Mouse (Mus musculus) neural tube, embryonic 15.5 days (tissue): ENCODE results near the gene Rufy4. TPM values are rescaled to one million over a fixed set of nuclear protein-coding genes. Genes with fewer than 3 reads are reported as not detected.

Source experiments
- ATAC-seq: fragments of 200-750 bp; cut with Nextera tagmentation; 2 replicates; pipeline ENCODE4 v1.8.0; 2017; ENCODE audit warnings: mild to moderate bottlenecking, moderate TSS enrichment, moderate library complexity; ENCODE audit not compliant: low FRiP score
- H3K27ac ChIP-seq: fragments of 300-500 bp; sonication (generic); replicated peaks from 2 replicates; pipeline ENCODE4 v1.5.1; 2015; ENCODE audit warnings: mild to moderate bottlenecking, inconsistent platforms
- H3K27me3 ChIP-seq: fragments of 300-500 bp; sonication (generic); replicated peaks from 2 replicates; pipeline ENCODE4 v1.6.1; 2015; ENCODE audit warnings: inconsistent platforms
- H3K36me3 ChIP-seq: fragments of 300-500 bp; sonication (generic); 2 replicates; pipeline ENCODE4 v1.6.1; 2015; ENCODE audit warnings: inconsistent platforms
- H3K4me1 ChIP-seq: fragments of 300-500 bp; sonication (generic); 2 replicates; pipeline ENCODE4 v1.6.1; 2015; ENCODE audit warnings: inconsistent platforms
- H3K4me2 ChIP-seq: fragments of 300-500 bp; sonication (generic); 2 replicates; pipeline ENCODE4 v1.6.1; 2015; ENCODE audit warnings: inconsistent platforms, mild to moderate bottlenecking, moderate library complexity
- H3K4me3 ChIP-seq: fragments of 300-500 bp; sonication (generic); replicated peaks from 2 replicates; pipeline ENCODE4 v1.5.1; 2015; ENCODE audit warnings: mild to moderate bottlenecking, inconsistent platforms
- H3K9ac ChIP-seq: fragments of 300-500 bp; sonication (generic); replicated peaks from 2 replicates; pipeline ENCODE4 v1.6.1; 2015; ENCODE audit warnings: mild to moderate bottlenecking, inconsistent platforms
- H3K9me3 ChIP-seq: fragments of 300-500 bp; sonication (generic); replicated peaks from 2 replicates; pipeline ENCODE4 v1.6.1; 2016; ENCODE audit warnings: inconsistent platforms
- WGBS: fragments of 180-500 bp; shearing (Covaris S2); methylation state at CpG from one replicate; pipeline ENCODE4 v1.1.7; 2015; ENCODE audit warnings: mixed read lengths; 5-methylcytosine and 5-hydroxymethylcytosine counted together
- polyA plus RNA-seq: library from polyadenylated mRNA; unstranded; fragments of >200 nt; fragmentation: Nextera tagmentation; extraction: Ambion mirVana; gene quantifications from 2 replicates; pipeline ENCODE4 v1.2.1, GENCODE M21; 2015

Gene Rufy4
- polyA plus RNA-seq, 1 experiment from 2014 or later, result 0.18 TPM

DNA sequence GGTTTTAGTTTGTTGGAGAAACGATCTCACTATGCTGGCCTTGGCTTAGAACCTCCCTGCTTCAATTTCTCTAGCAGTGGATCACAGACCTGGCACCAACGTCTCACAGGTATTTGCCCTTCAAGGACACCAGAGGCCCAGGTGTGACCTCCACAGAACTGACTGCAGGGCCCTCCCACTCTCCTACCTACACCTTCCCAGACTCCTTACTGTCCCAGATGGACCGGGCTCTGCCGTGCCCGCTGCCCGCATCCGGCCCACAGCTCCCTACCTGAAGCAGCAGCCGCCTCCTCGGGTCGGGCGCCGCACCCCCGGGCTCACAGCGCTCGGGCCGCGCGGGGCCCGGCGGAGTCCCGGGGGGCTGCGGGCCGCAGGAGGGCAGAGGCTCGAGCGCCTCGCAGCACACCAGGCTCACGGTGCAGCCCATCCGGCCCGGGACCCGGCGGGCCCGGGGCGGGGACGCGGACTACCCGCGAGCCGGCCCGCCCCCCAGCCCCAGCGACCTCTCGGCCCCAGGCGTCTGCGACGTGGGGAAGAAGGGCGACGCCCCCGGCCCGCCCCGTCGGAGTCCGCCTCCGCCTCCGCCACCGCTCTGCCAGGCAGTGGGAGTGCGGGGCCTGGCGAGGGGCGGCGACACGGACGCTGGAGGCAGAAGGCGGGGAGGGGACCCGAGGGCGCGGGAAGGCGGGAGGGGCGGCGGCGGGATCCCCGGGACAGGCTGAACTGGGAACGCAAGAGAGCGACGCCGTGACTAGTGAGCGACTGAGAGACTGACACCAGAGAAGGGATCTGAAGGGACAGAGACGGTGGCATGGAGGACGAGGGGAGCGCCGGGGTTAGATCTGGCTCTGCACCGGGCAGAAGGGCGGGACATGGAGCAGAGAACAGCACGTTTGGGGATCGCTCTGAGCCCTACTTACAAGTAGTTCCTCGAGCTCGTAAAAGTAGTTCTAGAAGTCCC lies 1.0 kb upstream of the Rufy4 start, which contains the start of gene Tns1:
Tns1 (minus strand) TSS at position 429 of the 961 bp plus-strand sequence.
- Histone ChIP-seq H3K36me3 (no peaks in the 10 kb centered on the region), H3K27ac (no peak within 1 kb of the TSS)

GRCm38 (mm10) chr1:74130883-74131659 lies 5.7 kb downstream of the Rufy4 start:
- no peak overlapping the region for H3K9ac ChIP-seq
- H3K9me3 ChIP-seq, result no peaks in the 10 kb centered on the region
- H3K4me3 ChIP-seq, result no peak overlapping the region
- ATAC-seq, result no peak
- H3K4me1 ChIP-seq, result no peaks in the 10 kb centered on the region
- no peak overlapping the region for H3K27ac ChIP-seq
- no peaks in the 10 kb centered on the region for H3K36me3 ChIP-seq
- H3K4me2 ChIP-seq, result no peak overlapping the region
- H3K27me3 ChIP-seq, result peaks cover 3% of the 10 kb centered on the region
- 92% methylated on average over 8 of the region's 8 CpGs for WGBS

More for the DNA sequence above, 1.0 kb upstream of the Rufy4 start, which contains the start of gene Tns1:
- Histone ChIP-seq H3K27me3 (peaks cover 26% of the 10 kb centered on the region), H3K9ac (peak within 1 kb of the TSS; percentile 55), H3K4me3 (peak within 1 kb of the TSS; percentile 47), H3K4me2 (peak within 1 kb of the TSS; percentile 90), H3K4me1 (peaks cover 25% of the 10 kb centered on the region), H3K9me3 (no peaks in the 10 kb centered on the region)
- WGBS, result under 1% methylated on average over 81 of the region's 84 CpGs
- peak; percentile 66 for ATAC-seq

- no peaks in the 10 kb centered on the region for H3K27me3 ChIP-seq
- no peak overlapping the region for H3K27ac ChIP-seq
- no peak overlapping the region for H3K4me2 ChIP-seq
- no peak overlapping the region for H3K9ac ChIP-seq
- 76% methylated on average over 3 of the region's 3 CpGs for WGBS
- ATAC-seq, result no peak
- no peaks in the 10 kb centered on the region for H3K9me3 ChIP-seq
- no peaks in the 10 kb centered on the region for H3K4me1 ChIP-seq
- H3K4me3 ChIP-seq, result no peak overlapping the region
- no peaks in the 10 kb centered on the region for H3K36me3 ChIP-seq
Observed at GRCm38 (mm10) chr1:74132011-74132410, 6.7 kb downstream of the Rufy4 start.

DNA sequence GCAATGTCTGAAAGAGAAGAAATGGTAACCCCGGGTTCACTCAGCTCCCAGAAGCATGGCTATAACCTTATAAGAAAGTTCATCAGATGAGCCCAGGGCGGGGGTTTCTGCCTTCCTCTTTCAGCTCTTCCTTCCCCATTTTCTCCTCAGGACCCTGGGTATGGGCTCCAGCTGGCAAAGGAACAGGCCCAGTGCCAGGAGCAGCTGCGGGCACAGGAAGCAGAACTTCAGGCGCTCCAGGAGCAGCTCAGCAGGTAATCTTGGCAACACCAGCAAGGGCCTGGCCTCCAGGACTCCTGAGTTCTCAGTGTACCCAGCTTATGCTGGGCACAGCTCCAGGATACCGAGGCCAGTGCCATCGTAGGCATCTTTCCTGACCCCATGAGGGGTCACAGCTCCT lies 8.6 kb downstream of the Rufy4 start:
- no peaks in the 10 kb centered on the region for H3K36me3 ChIP-seq
- no peak overlapping the region for H3K9ac ChIP-seq
- no peak overlapping the region for H3K4me3 ChIP-seq
- no peak overlapping the region for H3K4me2 ChIP-seq
- H3K4me1 ChIP-seq, result no peaks in the 10 kb centered on the region
- H3K9me3 ChIP-seq, result no peaks in the 10 kb centered on the region
- WGBS, result 79% methylated on average over 6 of the region's 6 CpGs
- no peaks in the 10 kb centered on the region for H3K27me3 ChIP-seq
- no peak for ATAC-seq
- no peak overlapping the region for H3K27ac ChIP-seq

- no peak for ATAC-seq
- Histone ChIP-seq H3K27me3 (no peaks in the 10 kb centered on the region), H3K9me3 (no peaks in the 10 kb centered on the region), H3K9ac (no peak overlapping the region), H3K4me1 (no peaks in the 10 kb centered on the region), H3K36me3 (no peaks in the 10 kb centered on the region), H3K4me2 (no peak overlapping the region), H3K4me3 (no peak overlapping the region), H3K27ac (no peak overlapping the region)
- 89% methylated on average over 6 of the region's 6 CpGs for WGBS
Observed at GRCm38 (mm10) chr1:74135326-74135950, 10.1 kb downstream of the Rufy4 start.

- 64% methylated on average over 3 of the region's 3 CpGs for WGBS
Observed at GRCm38 (mm10) chr1:74139415-74139814, 14.1 kb downstream of the Rufy4 start.

DNA sequence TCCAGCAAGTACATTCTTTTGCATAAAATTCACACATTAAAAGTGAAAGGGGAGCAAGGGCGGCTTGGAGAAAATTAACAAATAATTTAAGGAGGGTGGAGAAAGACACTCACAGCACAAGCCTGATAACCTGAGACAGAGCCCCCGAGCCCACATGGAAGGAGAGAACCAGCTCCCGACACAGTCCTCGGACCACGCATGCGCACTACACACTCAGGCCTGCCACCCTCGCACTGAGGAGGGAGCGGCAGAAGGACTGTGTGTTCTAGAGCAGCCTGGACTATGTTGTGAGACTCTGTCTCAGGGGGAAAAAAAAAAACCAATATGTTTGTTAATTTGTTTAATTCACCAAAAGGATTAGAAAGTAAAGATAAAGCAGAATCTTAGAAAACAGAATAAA lies 16.4 kb downstream of the Rufy4 start:
- WGBS, result 79% methylated on average over 8 of the region's 8 CpGs
- H3K27me3 ChIP-seq, result no peaks in the 10 kb centered on the region
- no peaks in the 10 kb centered on the region for H3K9me3 ChIP-seq
- H3K9ac ChIP-seq, result no peak overlapping the region
- H3K36me3 ChIP-seq, result no peaks in the 10 kb centered on the region
- no peak overlapping the region for H3K27ac ChIP-seq
- no peak for ATAC-seq
- H3K4me1 ChIP-seq, result no peaks in the 10 kb centered on the region
- no peak overlapping the region for H3K4me3 ChIP-seq
- H3K4me2 ChIP-seq, result no peak overlapping the region

More at GRCm38 (mm10) chr1:74139415-74139814, 14.1 kb downstream of the Rufy4 start:
- Histone ChIP-seq H3K4me1 (no peaks in the 10 kb centered on the region), H3K9ac (no peak overlapping the region), H3K4me2 (no peak overlapping the region), H3K36me3 (no peaks in the 10 kb centered on the region), H3K4me3 (no peak overlapping the region), H3K9me3 (no peaks in the 10 kb centered on the region), H3K27ac (no peak overlapping the region), H3K27me3 (no peaks in the 10 kb centered on the region)
- no peak for ATAC-seq

DNA sequence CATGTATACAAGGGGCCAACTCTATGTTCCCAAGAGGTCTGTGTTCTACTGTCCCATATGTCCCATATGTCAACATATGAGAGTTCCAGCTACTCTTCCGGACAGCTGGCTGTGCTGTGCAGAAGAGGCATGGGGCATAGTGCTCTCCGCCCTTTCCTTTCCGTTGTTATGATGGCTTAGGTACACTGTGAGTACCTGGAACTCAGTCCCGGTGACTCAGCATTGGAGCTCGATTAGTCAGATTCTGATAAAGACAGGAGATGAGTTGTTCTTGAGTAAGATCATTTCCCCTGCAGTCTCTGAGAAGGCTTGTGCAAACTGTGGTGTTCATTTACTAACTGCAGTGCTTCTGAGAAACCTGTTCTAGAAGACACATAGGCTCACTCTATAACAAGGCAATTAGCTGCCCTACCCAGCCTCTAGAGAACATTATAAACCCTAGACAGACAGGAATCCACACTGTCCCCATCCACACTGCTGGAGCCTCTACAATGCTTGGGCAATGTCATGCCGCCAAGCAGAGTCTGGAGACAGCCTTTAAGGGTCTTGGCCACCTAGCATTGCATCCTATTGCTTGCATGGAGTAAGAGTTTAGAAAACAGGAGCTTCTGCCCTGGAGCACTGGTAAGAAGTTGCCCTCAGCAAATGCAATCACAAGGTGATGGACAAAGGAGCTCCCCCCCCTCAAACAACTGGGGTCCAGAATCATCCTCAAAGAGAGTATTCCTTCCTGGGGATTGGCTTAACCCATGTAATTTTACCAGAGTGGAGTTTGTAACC lies 24.0 kb downstream of the Rufy4 start:
- 90% methylated on average over 6 of the region's 6 CpGs for WGBS
- H3K9me3 ChIP-seq, result no peaks in the 10 kb centered on the region
- H3K27me3 ChIP-seq, result no peaks in the 10 kb centered on the region
- no peaks in the 10 kb centered on the region for H3K4me1 ChIP-seq
- no peak overlapping the region for H3K4me3 ChIP-seq
- H3K27ac ChIP-seq, result no peak overlapping the region
- ATAC-seq, result no peak
- no peak overlapping the region for H3K9ac ChIP-seq
- H3K4me2 ChIP-seq, result no peak overlapping the region
- H3K36me3 ChIP-seq, result no peaks in the 10 kb centered on the region

DNA sequence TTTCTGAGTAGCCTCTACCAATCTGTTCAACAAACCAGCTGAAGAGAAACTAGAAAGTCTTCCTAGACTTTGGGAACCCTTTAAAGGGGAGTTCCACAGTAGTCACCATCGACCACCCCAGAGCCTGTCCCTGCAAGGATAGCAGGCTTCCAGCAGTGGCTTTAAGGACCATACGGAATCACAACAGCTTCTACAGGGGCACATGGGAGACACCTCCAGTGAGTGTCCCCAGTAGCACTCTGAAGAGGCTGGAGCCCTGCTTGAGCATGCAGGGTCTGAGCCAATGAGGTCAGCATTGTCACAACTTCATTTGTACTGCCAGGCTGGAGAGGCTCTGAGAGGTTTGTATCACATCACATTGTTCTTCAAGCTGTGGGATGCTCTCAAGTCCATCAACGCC lies 24.8 kb downstream of the Rufy4 start:
- Histone ChIP-seq H3K36me3 (no peaks in the 10 kb centered on the region), H3K9me3 (no peaks in the 10 kb centered on the region), H3K27me3 (no peaks in the 10 kb centered on the region), H3K4me3 (no peak overlapping the region), H3K4me1 (no peaks in the 10 kb centered on the region), H3K27ac (no peak overlapping the region), H3K9ac (no peak overlapping the region), H3K4me2 (no peak overlapping the region)
- ATAC-seq, result no peak
- WGBS, result 79% methylated on average over 3 of the region's 3 CpGs

GRCm38 (mm10) chr1:74151091-74151490 lies 25.8 kb downstream of the Rufy4 start:
- H3K4me1 ChIP-seq, result no peaks in the 10 kb centered on the region
- no peak overlapping the region for H3K9ac ChIP-seq
- no peak overlapping the region for H3K4me2 ChIP-seq
- H3K27ac ChIP-seq, result no peak overlapping the region
- no peaks in the 10 kb centered on the region for H3K27me3 ChIP-seq
- 89% methylated on average over 3 of the region's 3 CpGs for WGBS
- H3K4me3 ChIP-seq, result no peak overlapping the region
- no peaks in the 10 kb centered on the region for H3K36me3 ChIP-seq
- ATAC-seq, result no peak
- H3K9me3 ChIP-seq, result no peaks in the 10 kb centered on the region
